Mouse (Mus musculus) bone marrow macrophage, adult 2 months (primary cell): ENCODE measurements around the gene Ccdc18.

Experiments used
- CTCF ChIP-seq: IDR thresholded peaks from 2 replicates; pipeline ENCODE4 v1.5.1; 2012; ENCODE audit warnings: low read depth, mild to moderate bottlenecking, low read length, moderate library complexity
- POLR2A ChIP-seq: IDR thresholded peaks from 2 replicates; pipeline ENCODE4 v1.6.1; 2012; ENCODE audit warnings: mild to moderate bottlenecking, low read depth, low read length, borderline replicate concordance

GRCm38 (mm10) chr5:108269063-108269810, 136.6 kb downstream of the Ccdc18 start:
- no peak for TF ChIP-seq POLR2A
- TF ChIP-seq CTCF, result no peak
